23 mouse cellular contexts compared by ENCODE assay signal in the genomic region with DNA sequence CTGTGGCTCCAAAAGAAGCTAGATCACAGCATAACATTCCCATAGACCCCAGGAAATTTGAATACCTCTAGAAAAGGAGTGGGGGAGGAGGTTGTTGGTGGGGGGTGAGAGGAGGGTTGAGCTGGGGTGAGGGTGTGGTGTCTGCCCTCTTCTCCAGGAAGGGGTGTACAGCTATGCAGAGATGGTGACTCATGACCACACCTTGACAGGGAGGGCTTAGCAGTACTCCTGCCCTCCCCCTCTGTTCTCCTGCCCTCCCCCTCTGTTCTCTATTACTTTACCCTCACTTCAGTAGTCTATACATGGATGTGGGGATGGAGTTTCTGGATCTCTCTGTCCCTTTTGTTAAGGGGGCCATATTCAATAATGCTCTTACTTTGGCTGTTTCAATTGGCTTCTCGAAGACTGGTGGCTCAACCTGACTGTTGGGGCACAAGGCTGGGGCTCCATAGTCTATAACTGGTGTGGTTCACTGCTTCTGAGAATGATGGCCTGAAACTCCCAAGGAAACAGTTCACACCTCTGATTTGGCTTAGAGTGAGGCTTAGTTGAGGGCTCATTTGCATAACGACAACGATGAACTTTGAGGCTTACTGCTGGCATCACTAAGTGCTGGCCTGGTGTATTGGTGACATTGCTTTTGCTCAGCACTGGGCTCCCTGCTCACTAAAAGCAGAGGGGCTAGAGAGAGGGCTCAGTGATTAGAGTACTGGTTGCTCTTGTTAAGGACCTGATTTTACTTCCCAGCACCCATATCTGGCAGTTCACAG. TPM values are rescaled to one million over a fixed set of nuclear protein-coding genes. Genes with fewer than 3 reads are reported as not detected.
DNase-seq lines count a peak whose midpoint lies in the region; ATAC-seq and TF ChIP-seq lines count a peak whose summit lies in the region.
"Had no signal": no experiment of that assay in that cellular context is flagged by ENCODE, and none has a peak within 500 bp of the region (broad histone marks: within the 10 kb centered on the region; RNA-seq: fewer than 3 reads in every experiment).

No protein-coding gene starts in this region.

- H3K9ac ChIP-seq in liver, embryonic 12.5 days, result no peak overlapping the region
- H3K9ac ChIP-seq in stomach, postnatal 0 days (ENCODE audit: low read length), result no peak overlapping the region
- H3K9ac ChIP-seq: forebrain, embryonic 15.5 days; heart, embryonic 15.5 days; hindbrain, embryonic 15.5 days had no signal

- no peak for TF ChIP-seq CTCF in stomach, postnatal 0 days (IDR thresholded peaks at IDR 0.05; ENCODE audit: low read depth)

- peaks cover 13% of the 10 kb centered on the region for H3K4me1 ChIP-seq in liver, embryonic 12.5 days
- no peaks in the 10 kb centered on the region for H3K4me1 ChIP-seq in stomach, postnatal 0 days (replicated peaks; ENCODE audit: control insufficient read depth, insufficient read depth)
- no peaks in the 10 kb centered on the region for H3K4me1 ChIP-seq in heart, embryonic 10.5 days
- H3K4me1 ChIP-seq: forebrain, embryonic 15.5 days; heart, embryonic 15.5 days; hindbrain, embryonic 10.5 days; hindbrain, embryonic 15.5 days had no signal

- H3K4me2 ChIP-seq in liver, embryonic 12.5 days, result no peak overlapping the region
- no peak overlapping the region for H3K4me2 ChIP-seq in stomach, postnatal 0 days (replicated peaks; ENCODE audit: low read depth)
- H3K4me2 ChIP-seq: forebrain, embryonic 15.5 days; heart, embryonic 11.5 days; heart, embryonic 15.5 days; hindbrain, embryonic 15.5 days had no signal

- peak; percentile 47; the same call in 1 of the 2 replicates for ATAC-seq in liver, embryonic 12.5 days
- peak; percentile 65 for ATAC-seq in stomach, postnatal 0 days (ENCODE audit: low FRiP score, low TSS enrichment)
- ATAC-seq: forebrain, embryonic 15.5 days; inflammation-experienced regulatory T-cells, adult 6 months had no signal

- TF ChIP-seq EP300 in stomach, postnatal 0 days (optimal IDR thresholded peaks at IDR 0.05), result no peak

- H3K27me3 ChIP-seq in liver, embryonic 12.5 days (replicated peaks), result peaks cover 8% of the 10 kb centered on the region
- no peaks in the 10 kb centered on the region for H3K27me3 ChIP-seq in stomach, postnatal 0 days (ENCODE audit: control insufficient read depth, insufficient read depth, low read length)
- H3K27me3 ChIP-seq in heart, embryonic 10.5 days (ENCODE audit: insufficient read depth, poor library complexity, severe bottlenecking), result peaks cover 6% of the 10 kb centered on the region; the same call in 1 of the 2 replicates
- H3K27me3 ChIP-seq: forebrain, embryonic 15.5 days; heart, embryonic 15.5 days; hindbrain, embryonic 15.5 days had no signal

- H3K9me3 ChIP-seq in liver, embryonic 12.5 days (replicated peaks), result no peaks in the 10 kb centered on the region
- H3K9me3 ChIP-seq in stomach, postnatal 0 days (ENCODE audit: control insufficient read depth, low read length), result no peaks in the 10 kb centered on the region
- no peaks in the 10 kb centered on the region for H3K9me3 ChIP-seq in heart, embryonic 10.5 days
- H3K9me3 ChIP-seq: forebrain, embryonic 15.5 days; heart, embryonic 15.5 days; hindbrain, embryonic 10.5 days; hindbrain, embryonic 15.5 days had no signal

- DNase-seq in liver, result no peak
- peak; percentile 19 for DNase-seq in CD4-positive helper T cell, adult 2 months (ENCODE audit: low read depth, low spot score)
- peak; percentile 39 for DNase-seq in induced T-regulatory cell, adult 2 months (ENCODE audit: low read depth)
- DNase-seq in stomach, postnatal 0 days (ENCODE audit: low spot score), result no peak
- no peak for DNase-seq in heart, embryonic 10.5 days (ENCODE audit: low spot score)
- DNase-seq in layer of hippocampus, adult 9-11 months, result no peak
- DNase-seq: adrenal gland, adult 8-10 months; adrenal gland, postnatal 36 days; B cell, adult 2 months; cerebellum, adult 2 months; cerebellum, postnatal 10 days; gastrocnemius, postnatal 36 days; heart, adult 18-20 months; heart, postnatal 14 days had no signal

- WGBS in liver, embryonic 12.5 days (ENCODE audit: insufficient replicate concordance), result 48% methylated on average over 3 of the region's 3 CpGs
- WGBS in stomach, postnatal 0 days, result 55% methylated on average over 3 of the region's 3 CpGs
- WGBS in heart, embryonic 10.5 days, result 49% methylated on average over 3 of the region's 3 CpGs

- H3K4me3 ChIP-seq in liver, embryonic 12.5 days, result no peak overlapping the region
- H3K4me3 ChIP-seq in stomach, postnatal 0 days (ENCODE audit: low read depth, low read length), result no peak overlapping the region
- H3K4me3 ChIP-seq in heart, embryonic 10.5 days, result no peak overlapping the region
- H3K4me3 ChIP-seq: forebrain, embryonic 15.5 days; heart, embryonic 15.5 days; hindbrain, embryonic 10.5 days; hindbrain, embryonic 15.5 days had no signal

- H3K36me3 ChIP-seq in liver, embryonic 12.5 days, result no peaks in the 10 kb centered on the region
- no peaks in the 10 kb centered on the region for H3K36me3 ChIP-seq in stomach, postnatal 0 days (ENCODE audit: control insufficient read depth, insufficient read depth, low read length)
- H3K36me3 ChIP-seq in heart, embryonic 10.5 days, result no peaks in the 10 kb centered on the region
- H3K36me3 ChIP-seq: forebrain, embryonic 15.5 days; heart, embryonic 15.5 days; hindbrain, embryonic 10.5 days; hindbrain, embryonic 15.5 days had no signal

- H3K27ac ChIP-seq in liver, embryonic 12.5 days, result no peak overlapping the region
- no peak overlapping the region for H3K27ac ChIP-seq in stomach, postnatal 0 days (replicated peaks)
- no peak overlapping the region for H3K27ac ChIP-seq in heart, embryonic 10.5 days
- H3K27ac ChIP-seq: forebrain, embryonic 15.5 days; heart, embryonic 15.5 days; hindbrain, embryonic 10.5 days; hindbrain, embryonic 15.5 days had no signal

RNA-seq across cellular contexts. Expression of gene Tnfsf9, which starts 20.9 kb away (rescaled TPM):
- 2.3 and 2.4 TPM in 2 replicates for polyA plus RNA-seq in liver, embryonic 12.5 days (2016; fragmentation: Nextera tagmentation; extraction: Ambion mirVana)
- 2.3 and 3.5 TPM in 2 replicates for polyA plus RNA-seq in stomach, postnatal 0 days (2015; fragmentation: Nextera tagmentation; extraction: Ambion mirVana)
- polyA plus RNA-seq in heart, embryonic 10.5 days (2016; fragmentation: Nextera tagmentation; extraction: Ambion mirVana), result 5.7 and 7.0 TPM in 2 replicates

RNA-seq across cellular contexts. Expression of gene Cd70, which starts 23.5 kb away (rescaled TPM):
- not detected in 2 replicates for polyA plus RNA-seq in liver, embryonic 12.5 days (2016; fragmentation: Nextera tagmentation; extraction: Ambion mirVana)
- polyA plus RNA-seq in stomach, postnatal 0 days (2015; fragmentation: Nextera tagmentation; extraction: Ambion mirVana), result 0.11 TPM in 1 of 2 replicates, not detected in the other
- polyA plus RNA-seq in heart, embryonic 10.5 days (2016; fragmentation: Nextera tagmentation; extraction: Ambion mirVana), result not detected in 2 replicates
- polyA plus RNA-seq: embryonic facial prominence, embryonic 11.5 days; forebrain, embryonic 11.5 days; heart, embryonic 11.5 days; heart, embryonic 15.5 days had no signal

RNA-seq across cellular contexts. Expression of gene Tubb4a, which starts 38.5 kb away (rescaled TPM):
- 1.1 and 1.4 TPM in 2 replicates for polyA plus RNA-seq in liver, embryonic 12.5 days (2016; fragmentation: Nextera tagmentation; extraction: Ambion mirVana)
- 9.5 and 11.5 TPM in 2 replicates for polyA plus RNA-seq in stomach, postnatal 0 days (2015; fragmentation: Nextera tagmentation; extraction: Ambion mirVana)
- 9.1 and 14.7 TPM in 2 replicates for polyA plus RNA-seq in heart, embryonic 10.5 days (2016; fragmentation: Nextera tagmentation; extraction: Ambion mirVana)

RNA-seq across cellular contexts. Expression of gene Dennd1c, which starts 47.7 kb away (rescaled TPM):
- 1.8 and 2.2 TPM in 2 replicates for polyA plus RNA-seq in liver, embryonic 12.5 days (2016; fragmentation: Nextera tagmentation; extraction: Ambion mirVana)
- polyA plus RNA-seq in stomach, postnatal 0 days (2015; fragmentation: Nextera tagmentation; extraction: Ambion mirVana), result 2.4 and 2.8 TPM in 2 replicates
- 0.68 and 2.2 TPM in 2 replicates for polyA plus RNA-seq in heart, embryonic 10.5 days (2016; fragmentation: Nextera tagmentation; extraction: Ambion mirVana)

Comparison
In these comparisons a context has a peak if more than half of its experiments do, and no peak if none do; other contexts are left out.
1. DNase-seq: peak in CD4-positive helper T cell, adult 2 months (single experiment) and induced T-regulatory cell, adult 2 months (single experiment); none in liver (single experiment), stomach, postnatal 0 days (single experiment), heart, embryonic 10.5 days (single experiment) and layer of hippocampus, adult 9-11 months (single experiment).